Mouse (Mus musculus) left cerebral cortex, adult 2 months (tissue): ENCODE results near the gene Itpr1. TPM values are rescaled to one million over a fixed set of nuclear protein-coding genes. Genes with fewer than 3 reads are reported as not detected.

ENCODE experiments used
- DNase-seq, 2 experiments: peaks; one replicate each; pipeline ENCODE4 v3.0.0; 2021 to 2022; ENCODE audit warnings: low spot score in 2 of 2, mixed read lengths in 1 of 2; ENCODE audit errors: extremely low spot score in 1 of 2
- H3K27ac ChIP-seq: fragments of 200-600 bp; 2 replicates; pipeline ENCODE4 v1.8.1; 2022
- H3K4me3 ChIP-seq: fragments of 200-600 bp; 2 replicates; pipeline ENCODE4 v1.8.1; 2022
- CTCF ChIP-seq: fragments of 200-600 bp; IDR thresholded peaks from 2 replicates; pipeline ENCODE4 v1.8.1; 2022; ENCODE audit warnings: antibody characterized with exemption, mild to moderate bottlenecking, moderate library complexity
- intact Hi-C: fragments of 180-260 bp; cut with DNase I; formaldehyde crosslinking; loops from one replicate; pipeline ENCODE4 v1.15.1; 2025
- total RNA-seq, 2 experiments: library from RNA; stranded (reverse); gene quantifications; 2 replicates each; pipeline ENCODE4 v1.2.3; 2021

Itpr1 gene
- total RNA-seq, 2 experiments from 2014 or later: 459 to 480 TPM

DNA sequence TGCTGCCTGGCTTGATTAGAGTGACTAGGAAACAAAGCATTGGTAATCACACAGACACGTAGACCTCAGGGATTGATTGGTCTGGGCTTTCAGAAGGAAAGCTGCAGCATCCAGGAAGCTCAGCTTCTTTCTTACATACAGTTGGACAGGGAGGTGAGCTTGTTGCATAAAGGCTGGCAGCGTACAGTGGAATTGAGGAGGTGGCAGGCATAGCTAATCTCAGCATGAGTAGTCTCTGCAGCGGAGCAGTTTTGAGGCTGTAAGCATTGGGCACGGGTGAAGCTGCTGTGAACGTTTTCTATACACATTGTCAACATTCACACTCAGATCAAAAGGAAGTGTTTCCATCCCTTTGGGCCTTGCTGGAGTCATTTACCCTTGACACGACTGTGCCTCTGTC, 124.4 kb downstream of the Itpr1 start:
- Histone ChIP-seq H3K4me3 (0 out of 2 replicates have a peak overlapping the region, but pooled peaks have one; percentile 5), H3K27ac (peak overlapping the region; percentile 70)
- peak; percentile 43 for DNase-seq
- intact Hi-C loops: loop anchor here (5.0 kb wide), 1 partner anchor 265 kb away; no protein-coding TSS in a partner anchor
- TF ChIP-seq CTCF: no peak

- TF ChIP-seq CTCF: no peak
- DNase-seq: no peak
- Histone ChIP-seq H3K4me3 (no peak overlapping the region), H3K27ac (no peak overlapping the region)
- intact Hi-C loops: loop anchor here (5.0 kb wide), 1 partner anchor 266 kb away; no protein-coding TSS in a partner anchor
Observed at GRCm38 (mm10) chr6:108338362-108338761, 125.5 kb downstream of the Itpr1 start.

GRCm38 (mm10) chr6:108342989-108343388, 130.1 kb downstream of the Itpr1 start:
- no peak for DNase-seq
- Histone ChIP-seq H3K27ac (peak overlapping the region; percentile 24; the same call in 1 of the 2 replicates), H3K4me3 (no peak overlapping the region)
- TF ChIP-seq CTCF: no peak; the same call in 1 of the 2 replicates
- intact Hi-C loops: loop anchor here (5.0 kb wide), 1 partner anchor 246 kb away; no protein-coding TSS in a partner anchor

DNA sequence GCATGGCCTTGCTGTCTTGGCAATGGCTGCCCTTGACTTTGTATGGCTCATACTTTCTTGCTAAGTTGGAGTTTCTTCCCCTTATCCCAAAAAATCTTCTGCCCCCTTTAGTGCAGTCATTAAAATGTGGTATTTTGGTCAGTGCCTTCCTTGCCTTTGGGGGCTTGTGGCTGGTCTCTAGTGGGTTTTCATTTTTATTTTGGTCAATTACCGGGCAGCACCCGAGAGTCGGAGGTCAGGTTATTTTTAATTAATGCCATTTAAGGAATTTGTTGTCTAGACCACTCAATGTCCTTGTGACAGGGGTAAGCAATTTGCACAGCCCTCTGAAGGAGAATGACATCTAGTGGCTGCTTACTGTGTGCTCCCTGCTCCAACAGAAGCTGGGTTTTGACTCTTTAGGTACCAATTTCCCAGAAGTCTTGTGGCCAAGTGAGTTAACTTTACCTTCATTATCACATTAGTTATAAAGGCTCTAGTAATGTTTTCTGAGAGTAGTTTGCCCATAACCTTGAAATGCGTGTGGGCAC, 130.9 kb downstream of the Itpr1 start:
- DNase-seq: no peak
- Histone ChIP-seq H3K4me3 (no peak overlapping the region), H3K27ac (no peak overlapping the region)
- peak; percentile 52 for TF ChIP-seq CTCF
- intact Hi-C loops: loop anchor here (5.0 kb wide), 1 partner anchor 247 kb away; no protein-coding TSS in a partner anchor

DNA sequence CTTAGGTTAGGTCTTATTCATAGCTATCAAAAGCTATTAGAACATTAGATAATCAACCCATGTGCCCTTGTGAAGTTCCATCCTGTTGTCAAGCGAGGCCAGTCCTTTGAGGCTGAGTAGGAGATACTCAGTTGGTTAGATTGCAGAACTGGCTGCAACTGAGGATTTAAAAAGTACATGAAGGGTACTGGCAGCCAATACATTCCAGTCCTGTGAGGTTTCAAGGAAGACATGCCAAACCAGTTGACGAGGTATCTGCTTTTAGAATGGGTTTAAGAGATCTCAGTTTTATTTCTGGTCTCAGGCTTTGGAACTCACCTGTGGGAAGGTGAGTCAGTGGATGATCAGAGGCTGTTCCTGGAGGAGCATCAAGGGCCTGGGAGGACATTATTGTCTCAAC, 137.9 kb downstream of the Itpr1 start:
- no peak for DNase-seq
- TF ChIP-seq CTCF: no peak
- intact Hi-C loops: no loop called here
- Histone ChIP-seq H3K4me3 (no peak overlapping the region), H3K27ac (no peak overlapping the region)

- no peak overlapping the region for H3K4me3 ChIP-seq
- H3K27ac ChIP-seq: peak overlapping the region; percentile 38; the same call in 1 of the 2 replicates
- no peak for TF ChIP-seq CTCF
- no peak for DNase-seq
- intact Hi-C loops: no loop called here
Observed at GRCm38 (mm10) chr6:108351998-108352397, 139.1 kb downstream of the Itpr1 start.

DNA sequence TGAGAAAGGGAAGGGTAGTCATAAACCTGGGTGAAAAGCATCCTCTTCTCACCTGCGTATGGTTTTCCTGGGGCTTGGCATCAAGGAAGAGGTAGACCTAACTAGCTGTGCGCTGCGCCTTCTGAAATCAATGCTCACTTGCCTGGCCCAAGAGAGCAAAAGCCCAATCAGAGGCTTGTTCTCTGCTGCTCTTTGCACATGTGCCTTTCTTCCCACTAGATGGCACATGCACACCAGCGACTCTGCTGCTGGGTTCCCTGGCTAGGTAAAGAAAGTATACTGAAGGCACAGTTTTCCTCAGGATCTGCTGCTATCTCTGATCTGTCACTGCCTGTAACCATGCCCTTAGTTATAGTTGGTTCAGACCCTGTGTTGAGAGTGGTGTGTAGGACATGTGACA, 154.5 kb downstream of the Itpr1 start:
- H3K27ac ChIP-seq: no peak overlapping the region
- peak; percentile 48 for TF ChIP-seq CTCF
- intact Hi-C loops: no loop called here
- no peak overlapping the region for H3K4me3 ChIP-seq
- DNase-seq: no peak

DNA sequence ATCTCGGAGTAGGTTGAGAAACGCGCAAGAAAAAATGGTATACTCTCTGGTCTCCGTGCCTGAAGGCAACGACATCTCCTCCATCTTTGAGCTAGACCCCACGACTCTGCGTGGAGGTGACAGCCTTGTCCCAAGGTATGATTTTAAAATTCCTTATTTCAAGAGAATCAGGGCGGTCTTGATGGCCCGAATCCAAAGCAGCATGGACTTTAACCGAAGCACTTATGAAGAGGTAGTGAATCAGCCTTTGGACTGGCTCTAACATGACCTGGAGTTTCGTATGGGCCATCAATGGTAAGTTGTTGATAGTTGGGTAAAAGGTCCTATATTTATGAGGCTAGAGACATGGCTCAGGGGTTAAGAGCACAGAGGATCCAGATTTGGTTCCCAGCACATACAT, 156.1 kb downstream of the Itpr1 start:
- intact Hi-C loops: no loop called here
- no peak for DNase-seq
- Histone ChIP-seq H3K4me3 (no peak overlapping the region), H3K27ac (no peak overlapping the region)
- no peak for TF ChIP-seq CTCF

DNA sequence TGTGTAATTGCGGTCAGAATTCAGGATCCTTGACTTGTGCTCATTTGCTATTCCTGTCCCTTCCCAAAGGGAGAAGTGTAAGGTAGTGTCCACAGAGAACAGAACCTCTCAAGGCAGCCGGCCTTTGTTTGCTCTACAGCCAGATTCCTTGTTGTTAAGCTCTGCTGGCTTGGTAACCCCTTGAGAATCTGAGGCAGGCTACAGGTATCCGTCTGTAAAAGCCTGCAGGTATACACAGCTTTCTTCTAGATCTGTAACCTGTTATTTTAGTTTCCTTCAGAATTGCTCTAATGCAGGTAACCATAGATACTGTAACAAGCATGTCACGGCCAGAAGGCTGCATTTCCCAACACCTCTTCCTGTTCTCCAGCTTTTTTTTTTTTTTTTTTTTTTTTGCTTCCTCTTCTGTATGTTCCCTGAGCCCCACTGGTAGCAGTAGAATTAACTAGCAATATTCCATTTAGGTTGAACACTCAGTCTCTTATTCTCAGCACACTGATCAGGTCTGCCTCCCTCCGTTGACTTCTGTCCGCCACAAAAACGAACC, 158.5 kb downstream of the Itpr1 start:
- intact Hi-C loops: no loop called here
- DNase-seq: no peak
- Histone ChIP-seq H3K27ac (no peak overlapping the region), H3K4me3 (no peak overlapping the region)
- TF ChIP-seq CTCF: no peak

DNA sequence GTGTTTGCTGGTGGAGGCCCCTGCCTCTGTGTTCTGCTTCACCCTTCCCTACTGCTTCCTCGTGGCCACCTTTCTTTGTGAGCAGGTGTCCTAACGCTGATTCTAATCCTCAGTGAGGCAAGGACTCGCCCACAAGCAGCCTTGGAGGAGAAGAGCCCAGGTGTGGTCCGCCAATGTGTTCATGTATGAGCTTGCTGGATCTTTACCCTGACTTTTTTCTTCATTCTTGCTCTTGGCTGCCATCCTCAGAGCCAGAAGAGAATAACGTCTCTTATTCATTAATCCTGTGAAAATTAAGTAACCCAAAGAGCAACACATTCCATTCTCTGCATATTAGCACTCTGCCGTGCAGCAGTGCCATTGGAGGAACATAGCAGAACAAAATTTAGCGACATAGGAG, 161.1 kb downstream of the Itpr1 start:
- peak; percentile 18 for TF ChIP-seq CTCF
- intact Hi-C loops: no loop called here
- DNase-seq: no peak
- H3K27ac ChIP-seq: no peak overlapping the region
- H3K4me3 ChIP-seq: no peak overlapping the region

DNA sequence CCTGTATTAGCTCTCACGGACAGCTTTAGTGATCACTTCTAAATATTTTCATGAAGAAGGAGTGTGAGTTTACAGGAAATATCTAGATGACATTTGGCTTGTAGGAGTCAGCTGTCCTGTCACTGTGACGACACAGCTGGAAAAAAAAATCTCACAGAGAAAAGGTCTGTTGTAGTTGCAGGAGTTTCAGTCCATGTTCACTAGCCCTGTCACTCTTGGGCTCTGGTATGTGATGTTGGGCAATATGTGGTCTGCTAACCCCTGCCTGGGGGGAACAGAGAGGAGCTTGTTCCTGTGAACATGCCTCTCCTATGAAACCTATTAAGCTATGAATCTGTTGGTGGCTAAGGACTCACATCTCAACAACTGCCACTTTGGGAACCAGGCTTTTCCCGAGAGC, 166.1 kb downstream of the Itpr1 start:
- intact Hi-C loops: no loop called here
- H3K27ac ChIP-seq: no peak overlapping the region
- no peak overlapping the region for H3K4me3 ChIP-seq
- TF ChIP-seq CTCF: no peak
- DNase-seq: no peak

GRCm38 (mm10) chr6:108380209-108380608, 167.3 kb downstream of the Itpr1 start:
- no peak for DNase-seq
- Histone ChIP-seq H3K27ac (no peak overlapping the region), H3K4me3 (no peak overlapping the region)
- intact Hi-C loops: no loop called here
- TF ChIP-seq CTCF: no peak
